Mouse (Mus musculus) heart, adult 2 months (tissue): Measurements from ENCODE around the gene Hes2.

Experiments used
- CTCF ChIP-seq: fragments of 200-600 bp; IDR thresholded peaks from 2 replicates; pipeline ENCODE4 v1.8.1; 2022; ENCODE audit warnings: antibody characterized with exemption, mild to moderate bottlenecking, moderate library complexity
- EP300 ChIP-seq: fragments of 200-500 bp; IDR thresholded peaks from 2 replicates; pipeline ENCODE4 v1.6.1; 2011; ENCODE audit warnings: low read depth, low read length, control low read depth; ENCODE audit not compliant: insufficient read depth
- POLR2A ChIP-seq: fragments of 200-500 bp; IDR thresholded peaks from 2 replicates; pipeline ENCODE4 v1.6.1; 2011; ENCODE audit warnings: mild to moderate bottlenecking, low read depth, low read length, control low read depth; ENCODE audit not compliant: insufficient read depth

DNA sequence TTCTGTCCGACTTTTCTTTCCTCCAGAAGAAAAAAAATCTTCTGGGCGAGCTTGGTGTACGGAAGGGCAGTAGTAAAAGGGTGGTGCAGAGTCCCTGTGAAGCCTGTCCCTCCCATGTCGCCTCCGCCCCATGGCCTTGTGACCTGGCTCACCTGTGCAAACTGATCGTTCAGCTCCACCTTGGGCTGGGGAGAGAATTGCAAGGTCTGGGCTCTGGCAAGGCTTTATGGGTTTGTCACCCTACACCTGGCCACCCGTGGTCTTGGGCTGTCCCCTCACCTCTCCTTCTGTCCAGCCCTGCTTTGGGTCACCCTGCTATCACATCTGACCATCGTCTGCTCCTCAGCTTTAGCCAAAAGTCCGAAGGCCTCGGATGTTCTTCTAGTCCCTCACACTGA, 25.9 kb upstream of the Hes2 start:
- TF ChIP-seq CTCF (no peak), EP300 (no peak), POLR2A (no peak)
